Mouse (Mus musculus) heart, embryonic 14.5 days (tissue): Measurements from ENCODE around the gene Wdr74. TPM values are rescaled to one million over a fixed set of nuclear protein-coding genes. Genes with fewer than 3 reads are reported as not detected.

Experiments used
- ATAC-seq: fragments of 200-750 bp; cut with Nextera tagmentation; 2 replicates; pipeline ENCODE4 v1.8.0; 2017; ENCODE audit warnings: low read depth, moderate TSS enrichment; ENCODE audit not compliant: insufficient number of reproducible peaks, insufficient read depth, low FRiP score
- H3K27ac ChIP-seq, 2 experiments: fragments of 200-500 bp in 1 of 2; fragments of 300-500 bp in 1 of 2; sonication (generic) in 1 of 2; replicated peaks in 1 of 2; 2 replicates each; pipeline ENCODE4 v1.5.1; 2012 to 2014; ENCODE audit warnings: low read depth in 2 of 2, low read length in 2 of 2, control low read depth in 1 of 2, mild to moderate bottlenecking in 1 of 2, mixed read lengths in 1 of 2; ENCODE audit not compliant: control insufficient read depth in 1 of 2, insufficient read depth in 1 of 2
- H3K27me3 ChIP-seq: fragments of 300-500 bp; sonication (generic); 2 replicates; pipeline ENCODE4 v1.6.1; 2014; ENCODE audit warnings: mild to moderate bottlenecking, low read length, control low read depth; ENCODE audit not compliant: control insufficient read depth, insufficient read depth
- H3K36me3 ChIP-seq: fragments of 300-500 bp; sonication (generic); 2 replicates; pipeline ENCODE4 v1.6.1; 2014; ENCODE audit warnings: mild to moderate bottlenecking, control low read depth, low read length, mixed read lengths; ENCODE audit not compliant: control insufficient read depth, insufficient read depth
- H3K4me1 ChIP-seq, 2 experiments: fragments of 200-500 bp in 1 of 2; fragments of 300-500 bp in 1 of 2; sonication (generic) in 1 of 2; 2 replicates each; pipeline ENCODE4 v1.6.1; 2012 to 2014; ENCODE audit warnings: low read length in 2 of 2, control low read depth in 1 of 2, mixed read lengths in 1 of 2; ENCODE audit not compliant: control insufficient read depth in 2 of 2, insufficient read depth in 2 of 2
- H3K4me2 ChIP-seq: fragments of 300-500 bp; sonication (generic); 2 replicates; pipeline ENCODE4 v1.6.1; 2014; ENCODE audit warnings: mild to moderate bottlenecking, low read length
- H3K4me3 ChIP-seq, 2 experiments: fragments of 200-500 bp in 1 of 2; fragments of 300-500 bp in 1 of 2; sonication (generic) in 1 of 2; 2 replicates each; pipeline ENCODE4 v1.5.1; 2012 to 2014; ENCODE audit warnings: low read length in 2 of 2, mild to moderate bottlenecking in 2 of 2, control low read depth in 1 of 2, low read depth in 1 of 2, moderate library complexity in 1 of 2; ENCODE audit not compliant: control insufficient read depth in 1 of 2, insufficient read depth in 1 of 2
- H3K9ac ChIP-seq: fragments of 300-500 bp; sonication (generic); 2 replicates; pipeline ENCODE4 v1.6.1; 2014; ENCODE audit warnings: mild to moderate bottlenecking, low read length
- H3K9me3 ChIP-seq: fragments of 300-500 bp; sonication (generic); 2 replicates; pipeline ENCODE4 v1.6.1; 2016; ENCODE audit warnings: low read length, control low read depth; ENCODE audit not compliant: control insufficient read depth
- WGBS: fragments of 180-500 bp; shearing (Covaris S2); extraction: QIAGEN DNeasy Blood & Tissue Kit; methylation state at CpG from one replicate; pipeline ENCODE4 v1.1.7; 2014; 5-methylcytosine and 5-hydroxymethylcytosine counted together
- microRNA-seq: library from miRNA; unstranded; fragments of <30 nt; microRNA quantifications from one replicate; pipeline ENCODE4, GENCODE M21; 2016
- polyA plus RNA-seq: library from polyadenylated mRNA; unstranded; fragments of >200 nt; fragmentation: Nextera tagmentation; extraction: Ambion mirVana; gene quantifications from 2 replicates; pipeline ENCODE4 v1.2.1, GENCODE M21; 2014

The Wdr74 gene
- polyA plus RNA-seq, 1 experiment from 2014 or later, result 50.5 TPM

GRCm38 (mm10) chr19:8788521-8788920, 52.9 kb downstream of the Wdr74 start:
- no peak overlapping the region for H3K4me3 ChIP-seq
- ATAC-seq, result no peak
- H3K4me1 ChIP-seq, result 0 out of 4 replicates have a peak, but pooled peaks cover 0 to 6% of the 10 kb centered on the region in 2 experiments
- no peak overlapping the region for H3K9ac ChIP-seq
- no peaks in the 10 kb centered on the region for H3K27me3 ChIP-seq
- peaks cover 4% of the 10 kb centered on the region; the same call in 1 of the 2 replicates for H3K9me3 ChIP-seq
- H3K4me2 ChIP-seq, result no peak overlapping the region
- 37% methylated on average over 3 of the region's 3 CpGs for WGBS
- H3K27ac ChIP-seq, result no peak overlapping the region
- H3K36me3 ChIP-seq, result peaks cover 18% of the 10 kb centered on the region

- 48% methylated on average over 1 of the region's 1 CpGs for WGBS
- Histone ChIP-seq H3K4me1 (0 out of 4 replicates have a peak, but pooled peaks cover 0 to 6% of the 10 kb centered on the region in 2 experiments), H3K27me3 (no peaks in the 10 kb centered on the region), H3K27ac (no peak overlapping the region), H3K4me3 (no peak overlapping the region), H3K4me2 (no peak overlapping the region), H3K9me3 (peaks cover 4% of the 10 kb centered on the region; the same call in 1 of the 2 replicates), H3K9ac (no peak overlapping the region), H3K36me3 (peaks cover 21% of the 10 kb centered on the region)
- ATAC-seq, result no peak
These were observed 53.5 kb downstream of the Wdr74 start for GRCm38 (mm10) chr19:8789171-8789570.

- peaks cover 4% of the 10 kb centered on the region; the same call in 1 of the 2 replicates for H3K9me3 ChIP-seq
- no peak overlapping the region for H3K4me3 ChIP-seq
- 0 out of 4 replicates have a peak, but pooled peaks cover 0 to 6% of the 10 kb centered on the region in 2 experiments for H3K4me1 ChIP-seq
- peaks cover 31% of the 10 kb centered on the region for H3K36me3 ChIP-seq
- H3K27ac ChIP-seq, result no peak overlapping the region
- no peak overlapping the region for H3K4me2 ChIP-seq
- 74% methylated on average over 7 of the region's 7 CpGs for WGBS
- no peak overlapping the region for H3K9ac ChIP-seq
- H3K27me3 ChIP-seq, result no peaks in the 10 kb centered on the region
- no peak for ATAC-seq
These were observed 54.5 kb downstream of the Wdr74 start for GRCm38 (mm10) chr19:8790171-8790570.

Small RNA genes within 50 kb of the gene (microRNA-seq; reads per million reads assigned to microRNA genes)
- gene Mir6992, result not detected

Other genes starting within 250 kb of the Wdr74 start
- not detected in 2 replicates for gene Slc22a8, start 144.6 kb upstream of the Wdr74 start, polyA plus RNA-seq
- gene Slc22a6, start 117.8 kb upstream of the Wdr74 start, polyA plus RNA-seq, result not detected in 2 replicates
- gene Chrm1, start 72.0 kb upstream of the Wdr74 start, polyA plus RNA-seq, result 0.12 TPM in 1 of 2 replicates, not detected in the other
- gene Slc3a2, start 12.5 kb upstream of the Wdr74 start, polyA plus RNA-seq, result 62.2 and 65.7 TPM in 2 replicates
- 1.2 TPM in 1 of 2 replicates, not detected in the other for gene 1700092M07Rik, start 4.9 kb downstream of the Wdr74 start, polyA plus RNA-seq
- gene Stx5a, start 5.6 kb downstream of the Wdr74 start, polyA plus RNA-seq, result 81.4 and 83.5 TPM in 2 replicates
- gene Nxf1, start 21.2 kb downstream of the Wdr74 start, polyA plus RNA-seq, result 101 and 105 TPM in 2 replicates
- gene Tmem223, start 35.2 kb downstream of the Wdr74 start, polyA plus RNA-seq, result 167 and 196 TPM in 2 replicates
- gene Tmem179b, start 38.6 kb downstream of the Wdr74 start, polyA plus RNA-seq, result 59.0 and 69.7 TPM in 2 replicates
- gene Taf6l, start 50.6 kb downstream of the Wdr74 start, polyA plus RNA-seq, result 10.8 and 10.9 TPM in 2 replicates
- gene Polr2g, start 62.8 kb downstream of the Wdr74 start, polyA plus RNA-seq, result 128 and 146 TPM in 2 replicates
- gene Zbtb3, start 66.7 kb downstream of the Wdr74 start, polyA plus RNA-seq, result 3.0 and 3.2 TPM in 2 replicates
- gene Ttc9c, start 83.5 kb downstream of the Wdr74 start, polyA plus RNA-seq, result 27.7 and 31.8 TPM in 2 replicates
- 3.9 and 5.0 TPM in 2 replicates for gene Hnrnpul2, start 84.2 kb downstream of the Wdr74 start, polyA plus RNA-seq
- gene AC129217.1, start 93.9 kb downstream of the Wdr74 start, polyA plus RNA-seq, result 0.43 TPM in 1 of 2 replicates, not detected in the other
- 40.6 and 45.0 TPM in 2 replicates for gene Bscl2, start 101.6 kb downstream of the Wdr74 start, polyA plus RNA-seq
- gene Gng3, start 103.4 kb downstream of the Wdr74 start, polyA plus RNA-seq, result 1.0 and 2.3 TPM in 2 replicates
- 1.2 and 1.3 TPM in 2 replicates for gene Lrrn4cl, start 114.9 kb downstream of the Wdr74 start, polyA plus RNA-seq
- 118 and 123 TPM in 2 replicates for gene Ubxn1, start 135.7 kb downstream of the Wdr74 start, polyA plus RNA-seq
- gene Uqcc3, start 145.1 kb downstream of the Wdr74 start, polyA plus RNA-seq, result 67.4 and 78.2 TPM in 2 replicates
- 48.3 and 51.5 TPM in 2 replicates for gene Lbhd1, start 147.9 kb downstream of the Wdr74 start, polyA plus RNA-seq
- not detected in 2 replicates for gene Gm49403, start 148.1 kb downstream of the Wdr74 start, polyA plus RNA-seq
- 53.7 and 55.8 TPM in 2 replicates for gene 1810009A15Rik, start 153.0 kb downstream of the Wdr74 start, polyA plus RNA-seq
- not detected in 2 replicates for gene Gm49416, start 153.1 kb downstream of the Wdr74 start, polyA plus RNA-seq
- gene Ints5, start 157.2 kb downstream of the Wdr74 start, polyA plus RNA-seq, result 18.2 TPM in 2 replicates
- gene Ganab, start 162.2 kb downstream of the Wdr74 start, polyA plus RNA-seq, result 48.0 and 54.6 TPM in 2 replicates
- gene B3gat3, start 184.5 kb downstream of the Wdr74 start, polyA plus RNA-seq, result 27.8 and 34.2 TPM in 2 replicates
- 0.94 and 1.6 TPM in 2 replicates for gene Rom1, start 193.5 kb downstream of the Wdr74 start, polyA plus RNA-seq
- gene Eml3, start 193.7 kb downstream of the Wdr74 start, polyA plus RNA-seq, result 9.0 TPM in 2 replicates
- gene Mta2, start 206.0 kb downstream of the Wdr74 start, polyA plus RNA-seq, result 19.8 and 26.5 TPM in 2 replicates
- gene Tut1, start 218.0 kb downstream of the Wdr74 start, polyA plus RNA-seq, result 14.5 and 15.6 TPM in 2 replicates
- gene Eef1g, start 231.2 kb downstream of the Wdr74 start, polyA plus RNA-seq, result 234 and 253 TPM in 2 replicates